Mouse (Mus musculus) limb, embryonic 15.5 days (tissue): Measurements from ENCODE around the gene Lypd6. TPM values are rescaled to one million over a fixed set of nuclear protein-coding genes. Genes with fewer than 3 reads are reported as not detected.

ENCODE experiments used
- ATAC-seq: fragments of 200-750 bp; cut with Nextera tagmentation; 2 replicates; pipeline ENCODE4 v1.8.0; 2017; ENCODE audit warnings: low read depth, moderate TSS enrichment; ENCODE audit not compliant: insufficient number of reproducible peaks, low FRiP score, low TSS enrichment
- H3K27ac ChIP-seq: fragments of 300-500 bp; sonication (generic); 2 replicates; pipeline ENCODE4 v1.5.1; 2015; ENCODE audit warnings: moderate library complexity, mild to moderate bottlenecking, inconsistent platforms
- H3K27me3 ChIP-seq: fragments of 300-500 bp; sonication (generic); 2 replicates; pipeline ENCODE4 v1.6.1; 2015; ENCODE audit warnings: inconsistent platforms
- H3K36me3 ChIP-seq: fragments of 300-500 bp; sonication (generic); 2 replicates; pipeline ENCODE4 v1.6.1; 2015; ENCODE audit warnings: inconsistent platforms
- H3K4me1 ChIP-seq: fragments of 300-500 bp; sonication (generic); 2 replicates; pipeline ENCODE4 v1.6.1; 2015; ENCODE audit warnings: inconsistent platforms
- H3K4me2 ChIP-seq: fragments of 300-500 bp; sonication (generic); 2 replicates; pipeline ENCODE4 v1.6.1; 2015; ENCODE audit warnings: mild to moderate bottlenecking, inconsistent platforms
- H3K4me3 ChIP-seq: fragments of 300-500 bp; sonication (generic); 2 replicates; pipeline ENCODE4 v1.5.1; 2015; ENCODE audit warnings: mild to moderate bottlenecking, inconsistent platforms
- H3K9ac ChIP-seq: fragments of 300-500 bp; sonication (generic); 2 replicates; pipeline ENCODE4 v1.6.1; 2015; ENCODE audit warnings: inconsistent platforms
- H3K9me3 ChIP-seq: fragments of 300-500 bp; sonication (generic); 2 replicates; pipeline ENCODE4 v1.6.1; 2016; ENCODE audit warnings: inconsistent platforms
- WGBS: fragments of 180-500 bp; shearing (Covaris S2); methylation state at CpG from one replicate; pipeline ENCODE4 v1.1.7; 2015; 5-methylcytosine and 5-hydroxymethylcytosine counted together
- polyA plus RNA-seq: library from polyadenylated mRNA; unstranded; fragments of >200 nt; fragmentation: Nextera tagmentation; extraction: Ambion mirVana; gene quantifications from 2 replicates; pipeline ENCODE4 v1.2.1, GENCODE M21; 2015

The Lypd6 gene
- polyA plus RNA-seq, 1 experiment from 2014 or later: 13.2 TPM

DNA sequence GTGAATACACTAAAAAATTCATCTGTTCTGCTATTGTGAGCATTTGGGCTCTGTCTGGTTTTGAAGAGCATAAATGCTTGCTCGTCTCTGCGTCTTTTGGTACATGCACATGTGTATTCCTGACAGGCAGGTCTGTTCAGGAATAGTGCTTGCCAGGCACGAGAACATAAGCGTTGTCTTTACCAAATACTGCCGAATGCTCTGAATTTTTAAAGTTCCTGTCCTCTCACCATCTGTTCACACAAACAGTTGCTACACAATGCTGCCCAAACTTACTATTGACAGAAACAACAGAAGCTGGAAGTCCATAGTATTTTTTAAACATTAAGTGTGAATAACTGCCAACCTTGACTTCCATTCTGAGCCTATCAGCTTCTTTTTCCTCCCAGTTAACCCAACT, 112.9 kb downstream of the Lypd6 start:
- no peak overlapping the region for H3K9ac ChIP-seq
- no peaks in the 10 kb centered on the region for H3K9me3 ChIP-seq
- H3K4me2 ChIP-seq: no peak overlapping the region
- no peaks in the 10 kb centered on the region for H3K27me3 ChIP-seq
- 0 out of 2 replicates have a peak, but pooled peaks cover 5% of the 10 kb centered on the region for H3K4me1 ChIP-seq
- no peak overlapping the region for H3K4me3 ChIP-seq
- ATAC-seq: no peak
- H3K27ac ChIP-seq: no peak overlapping the region
- no peaks in the 10 kb centered on the region for H3K36me3 ChIP-seq
- 63% methylated on average over 5 of the region's 5 CpGs for WGBS

DNA sequence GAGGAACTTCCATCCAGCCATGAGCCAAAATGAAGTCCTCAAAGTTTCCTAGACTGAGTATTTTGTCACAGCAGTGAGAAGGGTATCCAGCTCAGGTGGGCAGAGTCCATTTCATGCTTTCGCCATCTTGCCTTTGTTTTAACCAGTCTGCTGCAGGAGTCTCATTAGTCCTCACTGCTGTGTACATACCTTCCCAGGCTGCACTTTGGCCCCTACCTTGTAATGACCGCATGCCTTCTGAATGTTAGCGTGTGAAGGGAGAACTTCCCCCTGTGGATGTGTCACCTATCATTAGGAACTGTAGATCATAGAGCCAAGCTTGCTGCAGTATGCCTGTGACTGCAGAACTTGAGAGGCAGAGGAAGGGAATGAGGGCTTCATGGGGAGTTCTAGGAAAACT, 114.2 kb downstream of the Lypd6 start:
- H3K4me3 ChIP-seq: no peak overlapping the region
- H3K36me3 ChIP-seq: no peaks in the 10 kb centered on the region
- 0 out of 2 replicates have a peak, but pooled peaks cover 5% of the 10 kb centered on the region for H3K4me1 ChIP-seq
- ATAC-seq: no peak
- H3K27ac ChIP-seq: no peak overlapping the region
- no peak overlapping the region for H3K9ac ChIP-seq
- H3K9me3 ChIP-seq: no peaks in the 10 kb centered on the region
- no peak overlapping the region for H3K4me2 ChIP-seq
- WGBS: 96% methylated on average over 3 of the region's 3 CpGs
- H3K27me3 ChIP-seq: no peaks in the 10 kb centered on the region

DNA sequence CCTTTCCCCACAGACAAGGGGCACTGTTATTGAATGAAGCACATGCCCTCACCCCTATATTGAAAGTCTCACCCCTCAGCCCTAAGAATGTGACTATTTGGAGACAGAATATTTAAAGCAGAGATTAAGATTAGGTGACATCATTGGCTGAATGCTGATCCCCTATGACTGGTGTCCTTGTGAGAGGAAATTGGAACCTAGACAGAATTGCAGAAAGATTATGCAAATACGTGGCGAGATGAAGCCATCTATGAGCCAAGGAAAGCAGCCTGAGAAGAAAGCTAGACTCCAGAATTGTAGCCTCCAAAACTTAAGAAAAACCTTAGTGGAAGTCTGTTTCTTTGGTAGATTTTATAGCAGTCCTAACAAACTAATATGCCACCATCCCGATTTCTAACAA, 115.1 kb downstream of the Lypd6 start:
- ATAC-seq: no peak
- 91% methylated on average over 3 of the region's 3 CpGs for WGBS
- no peaks in the 10 kb centered on the region for H3K36me3 ChIP-seq

DNA sequence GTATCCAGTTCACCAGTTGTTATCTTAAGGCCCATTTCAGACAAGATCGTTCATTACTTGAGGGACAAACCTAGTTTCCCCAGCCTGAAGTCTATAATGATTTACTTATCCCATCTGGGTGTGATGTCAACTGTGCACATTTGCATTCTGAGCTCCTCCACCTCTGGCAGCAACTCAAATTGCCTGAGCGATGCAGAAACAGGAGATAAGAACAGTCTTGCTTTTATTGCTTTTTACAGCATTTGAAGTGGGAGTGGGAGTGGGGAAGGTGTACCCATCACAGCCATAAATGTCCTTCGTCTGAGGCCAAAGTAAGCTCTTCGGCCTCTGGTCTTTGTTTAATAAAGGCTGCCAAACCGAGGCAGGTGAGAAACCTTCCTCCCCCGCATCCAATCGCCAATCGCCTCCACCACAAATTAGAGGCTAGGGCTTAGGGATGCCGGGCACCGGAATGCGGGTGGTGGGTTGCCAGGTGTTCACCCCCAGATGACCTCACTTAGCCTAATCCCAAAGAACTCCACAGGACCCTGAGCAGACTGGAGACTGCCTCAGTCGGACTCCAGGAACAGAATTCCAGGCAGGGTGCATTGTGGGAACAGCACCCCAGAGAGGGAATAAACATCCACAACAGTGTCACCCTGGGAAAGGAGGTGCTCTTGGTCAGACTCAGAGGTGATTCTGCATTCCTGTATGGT, 120.6 kb downstream of the Lypd6 start:
- H3K36me3 ChIP-seq: no peaks in the 10 kb centered on the region
- no peak overlapping the region for H3K27ac ChIP-seq
- H3K9me3 ChIP-seq: no peaks in the 10 kb centered on the region
- H3K4me2 ChIP-seq: no peak overlapping the region
- H3K4me1 ChIP-seq: no peaks in the 10 kb centered on the region
- no peak overlapping the region for H3K4me3 ChIP-seq
- no peak for ATAC-seq
- WGBS: 12% methylated on average over 12 of the region's 12 CpGs
- H3K9ac ChIP-seq: no peak overlapping the region
- H3K27me3 ChIP-seq: no peaks in the 10 kb centered on the region

More for the DNA sequence above, 115.1 kb downstream of the Lypd6 start:
- Histone ChIP-seq H3K4me3 (no peak overlapping the region), H3K9me3 (no peaks in the 10 kb centered on the region), H3K9ac (no peak overlapping the region), H3K4me1 (no peaks in the 10 kb centered on the region), H3K27me3 (no peaks in the 10 kb centered on the region), H3K4me2 (no peak overlapping the region), H3K27ac (no peak overlapping the region)

DNA sequence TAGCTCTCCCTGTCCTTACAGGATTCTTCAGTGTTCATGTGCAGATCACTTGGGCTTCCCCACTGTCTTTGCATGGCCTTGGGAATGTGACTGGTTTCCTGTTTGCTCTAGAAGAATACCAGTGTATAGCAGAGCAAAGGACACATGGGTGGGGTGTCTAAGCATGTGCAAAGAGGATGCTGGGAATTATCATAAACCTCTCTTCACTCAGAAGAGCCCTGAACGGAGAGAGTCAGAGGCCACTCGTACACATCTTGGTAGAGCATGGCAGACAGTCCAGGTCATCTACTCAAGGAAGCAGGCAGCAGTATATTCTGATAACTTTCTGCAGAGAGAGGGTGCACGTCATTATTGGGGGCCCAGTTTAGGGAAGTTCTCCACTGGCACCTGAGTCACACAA, 122.6 kb downstream of the Lypd6 start:
- H3K9ac ChIP-seq: no peak overlapping the region
- WGBS: 82% methylated on average over 3 of the region's 3 CpGs

DNA sequence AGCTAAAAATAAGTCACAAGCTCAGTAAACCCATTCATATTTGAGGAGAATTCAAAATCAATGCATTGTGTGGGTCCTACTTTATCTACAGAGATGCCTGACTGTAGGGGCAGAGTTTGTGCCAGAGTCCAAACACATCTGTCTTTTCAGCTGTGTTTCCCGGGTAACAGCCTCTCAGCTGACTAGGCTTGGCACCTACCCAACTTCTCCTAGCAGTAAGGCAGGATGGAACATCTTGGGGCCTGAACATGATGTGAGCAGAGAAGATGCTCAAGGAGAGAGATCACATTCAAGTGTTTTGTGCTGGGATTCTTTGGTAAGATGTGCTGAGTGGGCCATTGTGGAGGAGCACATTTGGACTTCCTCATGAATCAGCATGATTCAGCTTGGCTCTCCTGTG, 130.5 kb downstream of the Lypd6 start:
- ATAC-seq: no peak
- H3K9me3 ChIP-seq: no peaks in the 10 kb centered on the region
- no peak overlapping the region for H3K27ac ChIP-seq
- no peak overlapping the region for H3K4me3 ChIP-seq
- H3K4me1 ChIP-seq: no peaks in the 10 kb centered on the region
- H3K4me2 ChIP-seq: no peak overlapping the region
- H3K9ac ChIP-seq: no peak overlapping the region
- 49% methylated on average over 1 of the region's 1 CpGs for WGBS
- no peaks in the 10 kb centered on the region for H3K27me3 ChIP-seq
- no peaks in the 10 kb centered on the region for H3K36me3 ChIP-seq

More for the DNA sequence above, 122.6 kb downstream of the Lypd6 start:
- Histone ChIP-seq H3K4me3 (no peak overlapping the region), H3K27me3 (no peaks in the 10 kb centered on the region), H3K4me2 (no peak overlapping the region), H3K4me1 (no peaks in the 10 kb centered on the region), H3K27ac (no peak overlapping the region), H3K9me3 (no peaks in the 10 kb centered on the region), H3K36me3 (no peaks in the 10 kb centered on the region)
- no peak for ATAC-seq

DNA sequence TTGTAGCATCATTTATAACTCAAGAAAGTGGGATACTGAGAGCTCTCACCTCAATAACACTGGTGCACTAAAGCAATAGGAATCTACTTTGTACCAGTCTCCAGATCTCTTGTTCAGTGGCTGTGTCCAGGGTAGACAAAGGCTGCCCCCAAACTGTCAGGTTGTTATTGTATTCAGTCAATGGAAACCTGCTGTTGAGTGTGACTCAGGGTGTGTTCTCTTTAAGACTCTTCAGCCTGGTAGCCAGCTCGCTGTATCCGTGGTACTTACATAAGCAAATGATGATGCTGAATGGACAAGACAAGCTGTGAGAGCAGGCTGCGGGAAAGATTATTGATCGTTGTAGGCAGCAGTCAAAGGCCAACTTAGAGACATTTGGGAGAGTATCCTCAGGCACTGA, 131.6 kb downstream of the Lypd6 start:
- Histone ChIP-seq H3K4me3 (no peak overlapping the region), H3K27me3 (no peaks in the 10 kb centered on the region), H3K27ac (no peak overlapping the region), H3K36me3 (no peaks in the 10 kb centered on the region), H3K4me2 (no peak overlapping the region), H3K9me3 (no peaks in the 10 kb centered on the region), H3K9ac (no peak overlapping the region), H3K4me1 (no peaks in the 10 kb centered on the region)
- no peak for ATAC-seq
- 89% methylated on average over 4 of the region's 4 CpGs for WGBS

DNA sequence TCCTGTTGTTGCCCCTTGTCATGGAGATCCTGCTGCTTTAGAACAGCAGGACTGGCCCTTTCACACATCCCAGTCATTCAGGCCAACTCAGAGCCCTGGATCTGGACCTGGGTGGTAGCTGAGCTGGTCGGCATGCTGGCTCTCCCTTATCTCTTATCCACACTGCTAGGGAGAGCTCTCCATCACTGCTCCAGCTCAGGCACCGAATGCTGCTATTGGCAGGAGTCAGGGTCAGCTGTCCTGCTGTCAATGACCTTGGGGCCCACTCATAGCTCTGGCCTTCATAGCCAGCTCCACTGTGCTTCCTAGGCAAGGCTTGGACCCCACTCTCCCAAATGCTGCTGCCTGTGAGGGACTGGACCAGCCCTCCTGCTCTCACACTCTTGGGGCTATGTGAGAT, 134.3 kb downstream of the Lypd6 start:
- Histone ChIP-seq H3K27me3 (no peaks in the 10 kb centered on the region), H3K4me2 (no peak overlapping the region), H3K36me3 (no peaks in the 10 kb centered on the region), H3K4me3 (no peak overlapping the region), H3K4me1 (no peaks in the 10 kb centered on the region), H3K9me3 (no peaks in the 10 kb centered on the region), H3K27ac (no peak overlapping the region), H3K9ac (no peak overlapping the region)
- no peak for ATAC-seq
- 77% methylated on average over 2 of the region's 2 CpGs for WGBS

DNA sequence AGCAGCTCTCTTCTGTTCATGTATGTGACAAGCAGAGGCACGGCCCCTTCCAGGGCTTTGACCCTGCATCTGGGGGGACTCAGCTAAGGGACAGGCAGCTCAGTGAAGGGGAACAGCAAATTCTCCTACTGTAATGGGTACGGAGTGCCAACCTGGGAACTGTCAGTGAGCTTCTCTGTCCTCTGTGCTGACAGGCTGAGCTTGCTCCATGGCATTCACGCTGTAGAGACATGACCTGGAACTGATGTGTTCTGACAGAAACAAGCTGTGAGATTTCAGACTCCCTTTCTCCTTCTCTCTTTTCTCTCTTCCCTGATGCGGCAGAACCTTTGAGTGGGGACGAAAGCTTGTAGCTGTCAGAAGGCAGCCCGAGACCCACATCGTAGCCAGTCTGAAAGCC, 154.3 kb downstream of the Lypd6 start:
- H3K36me3 ChIP-seq: no peaks in the 10 kb centered on the region
- ATAC-seq: no peak
- no peak overlapping the region for H3K4me3 ChIP-seq
- no peak overlapping the region for H3K27ac ChIP-seq
- H3K9me3 ChIP-seq: no peaks in the 10 kb centered on the region
- H3K4me1 ChIP-seq: no peaks in the 10 kb centered on the region
- H3K4me2 ChIP-seq: no peak overlapping the region
- H3K27me3 ChIP-seq: no peaks in the 10 kb centered on the region
- 79% methylated on average over 7 of the region's 7 CpGs for WGBS
- H3K9ac ChIP-seq: no peak overlapping the region

DNA sequence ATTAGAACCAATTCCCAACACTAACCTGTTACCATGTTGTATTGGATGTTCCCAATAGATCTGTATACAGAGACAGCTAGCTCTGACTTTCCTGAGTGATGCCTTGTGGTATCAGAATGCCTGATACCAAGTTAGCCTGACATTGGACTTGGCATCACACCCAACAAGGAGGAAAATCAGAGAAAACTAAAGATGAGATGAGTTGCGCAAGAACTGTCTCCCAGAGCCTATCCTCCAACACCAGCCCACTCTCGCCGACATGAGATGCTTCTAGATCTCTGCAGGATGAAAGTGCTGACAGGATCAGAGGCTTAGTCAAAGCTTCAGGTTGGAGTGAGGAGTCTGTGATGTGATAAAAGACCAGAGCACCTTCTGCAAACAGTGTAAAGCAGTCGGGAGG, 158.8 kb downstream of the Lypd6 start:
- 79% methylated on average over 4 of the region's 4 CpGs for WGBS
- Histone ChIP-seq H3K27me3 (no peaks in the 10 kb centered on the region), H3K4me2 (no peak overlapping the region), H3K27ac (no peak overlapping the region), H3K4me1 (no peaks in the 10 kb centered on the region), H3K36me3 (no peaks in the 10 kb centered on the region), H3K4me3 (no peak overlapping the region), H3K9me3 (no peaks in the 10 kb centered on the region), H3K9ac (no peak overlapping the region)
- no peak for ATAC-seq

DNA sequence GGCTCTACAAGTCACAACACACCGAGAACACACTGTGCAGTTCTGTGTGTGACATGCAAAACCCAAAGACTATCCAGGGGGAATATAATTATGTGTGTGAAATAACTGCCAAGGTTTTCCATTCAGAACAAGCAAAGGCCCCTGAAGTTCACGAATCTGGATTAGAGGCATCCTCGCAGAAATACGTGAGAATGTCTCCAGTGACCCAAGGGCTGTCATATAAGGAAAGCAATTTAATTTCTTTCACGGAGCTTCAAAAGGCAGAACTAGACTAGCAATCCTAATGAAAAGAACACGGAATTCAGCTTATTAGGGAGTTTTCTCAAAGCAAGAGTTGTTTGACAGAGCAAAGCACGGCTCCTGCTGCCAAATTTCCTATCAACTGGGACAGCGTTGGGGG, 167.3 kb downstream of the Lypd6 start:
- no peaks in the 10 kb centered on the region for H3K27me3 ChIP-seq
- WGBS: 61% methylated on average over 8 of the region's 8 CpGs
- no peak overlapping the region for H3K27ac ChIP-seq

More for the DNA sequence above, 167.3 kb downstream of the Lypd6 start:
- no peaks in the 10 kb centered on the region for H3K36me3 ChIP-seq
- no peaks in the 10 kb centered on the region for H3K9me3 ChIP-seq
- H3K4me2 ChIP-seq: no peak overlapping the region
- no peak overlapping the region for H3K4me3 ChIP-seq
- no peak for ATAC-seq
- no peak overlapping the region for H3K9ac ChIP-seq
- H3K4me1 ChIP-seq: no peaks in the 10 kb centered on the region
